24 mouse cellular contexts compared by ENCODE assay signal in the genomic region with DNA sequence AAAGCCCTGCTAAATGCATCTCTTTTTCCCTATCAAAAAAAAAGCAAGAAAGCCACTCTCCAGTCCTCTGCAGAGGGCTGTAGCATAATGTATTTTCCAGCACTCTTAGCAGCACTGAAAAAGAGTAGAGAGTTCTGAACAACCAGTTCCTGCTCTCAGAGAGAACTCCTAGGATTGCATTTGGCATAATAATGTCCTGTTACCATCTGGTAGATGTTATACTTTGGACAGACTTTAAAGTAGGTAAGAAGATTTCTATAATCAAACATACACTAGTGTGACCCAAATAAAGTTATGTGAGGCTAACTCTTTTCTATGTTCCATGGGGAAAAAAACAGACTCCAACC.
DNase-seq lines count a peak whose midpoint lies in the region; ATAC-seq lines count a peak whose summit lies in the region.
"Had no signal": no experiment of that assay in that cellular context is flagged by ENCODE, and none has a peak within 500 bp of the region (broad histone marks: within the 10 kb centered on the region; RNA-seq: fewer than 3 reads in every experiment).

No protein-coding gene starts in this region.

- H3K4me2 ChIP-seq in embryonic facial prominence, embryonic 14.5 days (ENCODE audit: low read depth, low read length): no peak overlapping the region
- H3K4me2 ChIP-seq in limb, embryonic 13.5 days (replicated peaks): no peak overlapping the region
- H3K4me2 ChIP-seq in limb, embryonic 15.5 days: no peak overlapping the region
- H3K4me2 ChIP-seq: embryonic facial prominence, embryonic 13.5 days; heart, embryonic 12.5 days; heart, embryonic 15.5 days; intestine, embryonic 15.5 days had no signal

- no peaks in the 10 kb centered on the region for H3K36me3 ChIP-seq in embryonic facial prominence, embryonic 14.5 days (ENCODE audit: control insufficient read depth, insufficient read depth, low read length)
- H3K36me3 ChIP-seq in embryonic facial prominence, embryonic 10.5 days (replicated peaks): no peaks in the 10 kb centered on the region
- no peaks in the 10 kb centered on the region for H3K36me3 ChIP-seq in limb, embryonic 13.5 days
- H3K36me3 ChIP-seq in limb, embryonic 10.5 days: no peaks in the 10 kb centered on the region
- no peaks in the 10 kb centered on the region for H3K36me3 ChIP-seq in limb, embryonic 15.5 days
- H3K36me3 ChIP-seq: embryonic facial prominence, embryonic 13.5 days; heart, embryonic 12.5 days; heart, embryonic 15.5 days; intestine, embryonic 15.5 days had no signal

- no peaks in the 10 kb centered on the region for H3K9me3 ChIP-seq in embryonic facial prominence, embryonic 14.5 days (ENCODE audit: control insufficient read depth, low read length)
- no peaks in the 10 kb centered on the region for H3K9me3 ChIP-seq in embryonic facial prominence, embryonic 10.5 days
- H3K9me3 ChIP-seq in limb, embryonic 13.5 days: no peaks in the 10 kb centered on the region
- no peaks in the 10 kb centered on the region for H3K9me3 ChIP-seq in limb, embryonic 10.5 days (replicated peaks)
- H3K9me3 ChIP-seq in limb, embryonic 15.5 days: no peaks in the 10 kb centered on the region
- H3K9me3 ChIP-seq: embryonic facial prominence, embryonic 13.5 days; heart, embryonic 12.5 days; heart, embryonic 15.5 days; intestine, embryonic 15.5 days had no signal

- no peaks in the 10 kb centered on the region for H3K27me3 ChIP-seq in embryonic facial prominence, embryonic 14.5 days (replicated peaks; ENCODE audit: control insufficient read depth, insufficient read depth, low read length)
- no peaks in the 10 kb centered on the region for H3K27me3 ChIP-seq in embryonic facial prominence, embryonic 10.5 days (replicated peaks; ENCODE audit: low read depth, poor library complexity, severe bottlenecking)
- H3K27me3 ChIP-seq in limb, embryonic 13.5 days: no peaks in the 10 kb centered on the region
- H3K27me3 ChIP-seq in limb, embryonic 10.5 days (ENCODE audit: low read depth, poor library complexity, severe bottlenecking): no peaks in the 10 kb centered on the region
- H3K27me3 ChIP-seq in limb, embryonic 15.5 days: no peaks in the 10 kb centered on the region
- H3K27me3 ChIP-seq: embryonic facial prominence, embryonic 13.5 days; heart, embryonic 12.5 days; heart, embryonic 15.5 days; intestine, embryonic 15.5 days had no signal

- H3K27ac ChIP-seq in embryonic facial prominence, embryonic 14.5 days (replicated peaks; ENCODE audit: low read depth, low read length): no peak overlapping the region; the same call in 1 of the 2 replicates
- H3K27ac ChIP-seq in embryonic facial prominence, embryonic 10.5 days (replicated peaks): no peak overlapping the region
- no peak overlapping the region for H3K27ac ChIP-seq in limb, embryonic 13.5 days
- no peak overlapping the region for H3K27ac ChIP-seq in limb, embryonic 10.5 days
- peak overlapping the region; percentile 1; the same call in 1 of the 2 replicates for H3K27ac ChIP-seq in limb, embryonic 15.5 days
- H3K27ac ChIP-seq: embryonic facial prominence, embryonic 13.5 days; heart, embryonic 15.5 days; intestine, embryonic 15.5 days had no signal

- H3K9ac ChIP-seq in embryonic facial prominence, embryonic 14.5 days (ENCODE audit: low read depth, low read length): no peak overlapping the region
- H3K9ac ChIP-seq in limb, embryonic 13.5 days: no peak overlapping the region
- no peak overlapping the region for H3K9ac ChIP-seq in limb, embryonic 15.5 days
- H3K9ac ChIP-seq: embryonic facial prominence, embryonic 13.5 days; forebrain, postnatal 0 days; heart, embryonic 12.5 days; heart, embryonic 15.5 days; intestine, embryonic 15.5 days had no signal

- ATAC-seq in embryonic facial prominence, embryonic 14.5 days (ENCODE audit: low read depth): peak; percentile 74; the same call in 1 of the 2 replicates
- peak; percentile 80 for ATAC-seq in limb, embryonic 13.5 days (ENCODE audit: low FRiP score, low read depth)
- no peak for ATAC-seq in limb, embryonic 15.5 days (ENCODE audit: insufficient number of reproducible peaks, low FRiP score, low TSS enrichment, low read depth)
- ATAC-seq: activated CD4-positive, CD25-positive, alpha-beta regulatory T cell, adult 4 months; forebrain, embryonic 14.5 days; forebrain, postnatal 0 days; hindbrain, embryonic 16.5 days; intestine, embryonic 15.5 days had no signal

- no peak for DNase-seq in embryonic facial prominence, embryonic 14.5 days (ENCODE audit: low spot score)
- DNase-seq in embryonic facial prominence, embryonic 10.5 days (ENCODE audit: low spot score): no peak
- DNase-seq in limb, embryonic 10.5 days (ENCODE audit: low spot score): no peak
- peak; percentile 50 for DNase-seq in brain, adult 2 months (ENCODE audit: low read depth, low spot score)
- no peak for DNase-seq in heart, adult 8-10 months (ENCODE audit: low spot score)
- DNase-seq: adrenal gland, adult 8-10 months; adrenal gland, postnatal 25 days; cerebellum, adult 18-20 months; cerebellum, adult 9-10 months; cerebellum, postnatal 25 days; forebrain, postnatal 0 days; gastrocnemius, postnatal 14 days; heart, adult 11 months; heart, postnatal 10 days; heart, postnatal 36 days had no signal

- peaks cover 10% of the 10 kb centered on the region; the same call in 1 of the 2 replicates for H3K4me1 ChIP-seq in embryonic facial prominence, embryonic 14.5 days (ENCODE audit: control insufficient read depth, insufficient read depth, low read length)
- H3K4me1 ChIP-seq in embryonic facial prominence, embryonic 10.5 days: no peaks in the 10 kb centered on the region
- peaks cover under 1% of the 10 kb centered on the region; the same call in 1 of the 2 replicates for H3K4me1 ChIP-seq in limb, embryonic 13.5 days
- H3K4me1 ChIP-seq in limb, embryonic 10.5 days: no peaks in the 10 kb centered on the region
- no peaks in the 10 kb centered on the region for H3K4me1 ChIP-seq in limb, embryonic 15.5 days
- H3K4me1 ChIP-seq: embryonic facial prominence, embryonic 13.5 days; heart, embryonic 12.5 days; heart, embryonic 15.5 days; intestine, embryonic 15.5 days had no signal

- no peak overlapping the region for H3K4me3 ChIP-seq in embryonic facial prominence, embryonic 14.5 days (ENCODE audit: low read depth, low read length)
- no peak overlapping the region for H3K4me3 ChIP-seq in embryonic facial prominence, embryonic 10.5 days
- no peak overlapping the region for H3K4me3 ChIP-seq in limb, embryonic 13.5 days
- no peak overlapping the region for H3K4me3 ChIP-seq in limb, embryonic 10.5 days
- no peak overlapping the region for H3K4me3 ChIP-seq in limb, embryonic 15.5 days
- H3K4me3 ChIP-seq: embryonic facial prominence, embryonic 13.5 days; heart, embryonic 12.5 days; heart, embryonic 15.5 days; intestine, embryonic 15.5 days had no signal
